Mouse (Mus musculus): ENCODE measurements around the gene Diexf. TPM values are rescaled to one million over a fixed set of nuclear protein-coding genes. Genes with fewer than 3 reads are reported as not detected.

Diexf gene
- polyA plus RNA-seq, 1 experiment from 2014 or later, result 8.5 TPM

DNA sequence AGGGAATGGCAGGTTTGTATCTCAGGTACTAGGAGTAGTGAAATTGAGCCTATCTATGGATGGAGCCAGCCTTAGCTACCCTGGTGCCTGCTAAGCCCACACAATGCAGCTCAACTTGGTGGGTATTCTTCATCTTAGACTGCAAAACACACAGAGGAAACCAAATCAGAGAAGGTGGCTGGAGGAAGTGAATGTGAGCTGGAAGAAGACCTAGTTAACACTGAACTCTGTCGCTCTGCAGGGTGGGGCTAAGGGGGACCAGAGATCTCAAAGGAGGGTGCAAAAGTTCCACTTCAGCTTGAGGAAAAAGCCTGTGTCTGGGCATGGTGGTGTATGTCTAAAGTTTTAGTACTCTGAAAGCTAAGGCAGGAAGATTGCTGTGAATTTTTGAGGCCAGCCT is 29.5 kb upstream of the Diexf start:
- ATAC-seq (ENCODE audit: low FRiP score), result no peak
- no peaks in the 10 kb centered on the region for H3K9me3 ChIP-seq (ENCODE audit: control insufficient read depth, low read length)
- H3K36me3 ChIP-seq (ENCODE audit: control insufficient read depth, insufficient read depth, low read length), result no peaks in the 10 kb centered on the region
- no peak overlapping the region for H3K4me2 ChIP-seq
- 50% methylated on average over 1 of the region's 1 CpGs for WGBS
- 0 out of 2 replicates have a peak, but pooled peaks cover 2% of the 10 kb centered on the region for H3K4me1 ChIP-seq (ENCODE audit: control insufficient read depth, insufficient read depth, low read length)
- peaks cover 2% of the 10 kb centered on the region; the same call in 1 of the 2 replicates for H3K27me3 ChIP-seq (ENCODE audit: control insufficient read depth, insufficient read depth, low read length)
- no peak for DNase-seq (ENCODE audit: low spot score, missing footprints)
- no peak overlapping the region for H3K27ac ChIP-seq (ENCODE audit: low read depth, low read length)
- H3K4me3 ChIP-seq (ENCODE audit: low read depth, low read length), result no peak overlapping the region
- no peak overlapping the region for H3K9ac ChIP-seq (ENCODE audit: low read length)

GRCm38 (mm10) chr1:193159163-193159562 is 29.1 kb upstream of the Diexf start:
- H3K4me3 ChIP-seq (ENCODE audit: low read depth, low read length), result no peak overlapping the region
- ATAC-seq (ENCODE audit: low FRiP score), result no peak
- 73% methylated on average over 3 of the region's 3 CpGs for WGBS

GRCm38 (mm10) chr1:193157111-193157492 is 27.0 kb upstream of the Diexf start:
- H3K9me3 ChIP-seq (ENCODE audit: control insufficient read depth, low read length), result no peaks in the 10 kb centered on the region
- peaks cover 27% of the 10 kb centered on the region for H3K27me3 ChIP-seq (ENCODE audit: control insufficient read depth, insufficient read depth, low read length)

More at GRCm38 (mm10) chr1:193159163-193159562, 29.1 kb upstream of the Diexf start:
- no peak overlapping the region for H3K4me2 ChIP-seq
- H3K9ac ChIP-seq (ENCODE audit: low read length), result no peak overlapping the region
- 0 out of 2 replicates have a peak, but pooled peaks cover 2% of the 10 kb centered on the region for H3K4me1 ChIP-seq (ENCODE audit: control insufficient read depth, insufficient read depth, low read length)
- peaks cover 6% of the 10 kb centered on the region for H3K27me3 ChIP-seq (ENCODE audit: control insufficient read depth, insufficient read depth, low read length)
- DNase-seq (ENCODE audit: low spot score, missing footprints), result no peak
- no peaks in the 10 kb centered on the region for H3K36me3 ChIP-seq (ENCODE audit: control insufficient read depth, insufficient read depth, low read length)
- H3K9me3 ChIP-seq (ENCODE audit: control insufficient read depth, low read length), result no peaks in the 10 kb centered on the region
- H3K27ac ChIP-seq (ENCODE audit: low read depth, low read length), result no peak overlapping the region

GRCm38 (mm10) chr1:193156316-193157110 is 26.4 kb upstream of the Diexf start:
- ATAC-seq (ENCODE audit: low FRiP score) (no peak), DNase-seq (ENCODE audit: low spot score, missing footprints) (no peak)
- WGBS, result 80% methylated on average over 15 of the region's 15 CpGs
- Histone ChIP-seq H3K4me2 (no peak overlapping the region), H3K4me3 (ENCODE audit: low read depth, low read length) (no peak overlapping the region), H3K36me3 (ENCODE audit: control insufficient read depth, insufficient read depth, low read length) (no peaks in the 10 kb centered on the region), H3K27ac (ENCODE audit: low read depth, low read length) (no peak overlapping the region), H3K9ac (ENCODE audit: low read length) (no peak overlapping the region), H3K9me3 (ENCODE audit: control insufficient read depth, low read length) (no peaks in the 10 kb centered on the region), H3K4me1 (ENCODE audit: control insufficient read depth, insufficient read depth, low read length) (peaks cover 6% of the 10 kb centered on the region; the same call in 1 of the 2 replicates), H3K27me3 (ENCODE audit: control insufficient read depth, insufficient read depth, low read length) (peaks cover 29% of the 10 kb centered on the region)

More at GRCm38 (mm10) chr1:193157111-193157492, 27.0 kb upstream of the Diexf start:
- 79% methylated on average over 8 of the region's 8 CpGs for WGBS
- DNase-seq (ENCODE audit: low spot score, missing footprints), result no peak
- Histone ChIP-seq H3K4me2 (no peak overlapping the region), H3K4me1 (ENCODE audit: control insufficient read depth, insufficient read depth, low read length) (peaks cover 6% of the 10 kb centered on the region; the same call in 1 of the 2 replicates), H3K9ac (ENCODE audit: low read length) (no peak overlapping the region), H3K4me3 (ENCODE audit: low read depth, low read length) (no peak overlapping the region), H3K27ac (ENCODE audit: low read depth, low read length) (no peak overlapping the region), H3K36me3 (ENCODE audit: control insufficient read depth, insufficient read depth, low read length) (no peaks in the 10 kb centered on the region)
- ATAC-seq (ENCODE audit: low FRiP score), result no peak

DNA sequence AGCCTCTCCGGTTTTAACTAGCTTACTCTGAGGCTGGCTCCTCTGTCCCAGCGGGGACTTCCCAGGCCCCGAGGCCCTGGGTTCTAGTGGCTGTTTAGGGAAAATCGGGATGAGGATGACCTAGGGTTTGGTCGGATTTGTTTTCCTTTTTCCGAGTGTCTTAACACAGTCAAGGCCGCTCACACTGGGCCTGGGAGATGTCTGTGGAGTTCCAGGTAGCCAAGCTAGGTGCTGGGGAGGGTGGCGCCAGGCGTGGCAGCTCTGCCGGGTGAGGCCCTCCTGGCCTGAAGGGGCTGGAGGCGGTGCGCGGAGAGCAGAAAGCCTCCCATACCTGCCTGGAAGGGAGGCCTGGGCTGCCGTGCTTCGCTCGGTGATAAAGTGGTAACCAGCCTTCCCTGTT is 23.5 kb upstream of the Diexf start:
- H3K4me2 ChIP-seq, result peak overlapping the region; percentile 37; the same call in 1 of the 2 replicates
- H3K36me3 ChIP-seq (ENCODE audit: control insufficient read depth, insufficient read depth, low read length), result no peaks in the 10 kb centered on the region
- H3K4me1 ChIP-seq (ENCODE audit: control insufficient read depth, insufficient read depth, low read length), result peaks cover 4% of the 10 kb centered on the region; the same call in 1 of the 2 replicates
- no peaks in the 10 kb centered on the region for H3K9me3 ChIP-seq (ENCODE audit: control insufficient read depth, low read length)
- 25% methylated on average over 16 of the region's 16 CpGs for WGBS
- DNase-seq (ENCODE audit: low spot score, missing footprints), result no peak
- no peak overlapping the region for H3K27ac ChIP-seq (ENCODE audit: low read depth, low read length)
- peaks cover 29% of the 10 kb centered on the region for H3K27me3 ChIP-seq (ENCODE audit: control insufficient read depth, insufficient read depth, low read length)
- no peak for ATAC-seq (ENCODE audit: low FRiP score)
- H3K4me3 ChIP-seq (ENCODE audit: low read depth, low read length), result no peak overlapping the region
- no peak overlapping the region for H3K9ac ChIP-seq (ENCODE audit: low read length)

- ATAC-seq (ENCODE audit: low FRiP score) (peak; percentile 79), DNase-seq (ENCODE audit: low spot score, missing footprints) (peak; percentile 86)
- Histone ChIP-seq H3K36me3 (ENCODE audit: control insufficient read depth, insufficient read depth, low read length) (no peaks in the 10 kb centered on the region), H3K27me3 (ENCODE audit: control insufficient read depth, insufficient read depth, low read length) (peaks cover 29% of the 10 kb centered on the region), H3K4me2 (peak within 1 kb of the TSS; percentile 37), H3K9ac (ENCODE audit: low read length) (no peak within 1 kb of the TSS), H3K4me1 (ENCODE audit: control insufficient read depth, insufficient read depth, low read length) (peaks cover 4% of the 10 kb centered on the region; the same call in 1 of the 2 replicates), H3K27ac (ENCODE audit: low read depth, low read length) (no peak within 1 kb of the TSS), H3K4me3 (ENCODE audit: low read depth, low read length) (peak within 1 kb of the TSS; percentile 22), H3K9me3 (ENCODE audit: control insufficient read depth, low read length) (no peaks in the 10 kb centered on the region)
- 1% methylated on average over 30 of the region's 30 CpGs for WGBS
Measured at GRCm38 (mm10) chr1:193152872-193153271, 22.8 kb upstream of the Diexf start, which contains the start of gene Irf6. Irf6 (plus strand) TSS chr1:193153111.

DNA sequence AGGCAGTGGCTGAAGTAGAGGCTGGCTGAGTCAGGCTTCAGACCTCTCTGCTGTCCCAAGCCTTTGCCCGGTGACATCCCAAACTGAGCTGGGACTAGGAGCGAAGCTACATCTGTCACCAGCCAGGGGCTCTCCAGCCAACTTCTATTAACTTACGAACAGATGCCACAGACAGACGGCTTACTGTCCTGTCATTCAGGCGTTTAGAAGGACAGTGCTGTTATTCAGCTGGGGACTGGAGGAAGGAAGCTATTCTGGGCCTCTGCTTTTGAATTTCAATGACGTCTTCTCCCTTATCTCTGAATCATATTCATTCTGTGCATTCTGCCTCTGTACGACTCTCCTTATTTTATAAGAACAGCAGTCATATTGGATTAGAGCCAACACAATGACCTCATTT is 21.1 kb upstream of the Diexf start:
- H3K27me3 ChIP-seq (ENCODE audit: control insufficient read depth, insufficient read depth, low read length), result peaks cover 29% of the 10 kb centered on the region
- H3K9me3 ChIP-seq (ENCODE audit: control insufficient read depth, low read length), result no peaks in the 10 kb centered on the region
- WGBS, result 55% methylated on average over 7 of the region's 7 CpGs
- H3K36me3 ChIP-seq (ENCODE audit: control insufficient read depth, insufficient read depth, low read length), result no peaks in the 10 kb centered on the region
- DNase-seq (ENCODE audit: low spot score, missing footprints) (no peak), ATAC-seq (ENCODE audit: low FRiP score) (no peak)
- no peak overlapping the region for H3K9ac ChIP-seq (ENCODE audit: low read length)
- no peak overlapping the region for H3K4me3 ChIP-seq (ENCODE audit: low read depth, low read length)
- H3K4me2 ChIP-seq, result no peak overlapping the region
- no peak overlapping the region for H3K27ac ChIP-seq (ENCODE audit: low read depth, low read length)
- peaks cover 4% of the 10 kb centered on the region; the same call in 1 of the 2 replicates for H3K4me1 ChIP-seq (ENCODE audit: control insufficient read depth, insufficient read depth, low read length)

DNA sequence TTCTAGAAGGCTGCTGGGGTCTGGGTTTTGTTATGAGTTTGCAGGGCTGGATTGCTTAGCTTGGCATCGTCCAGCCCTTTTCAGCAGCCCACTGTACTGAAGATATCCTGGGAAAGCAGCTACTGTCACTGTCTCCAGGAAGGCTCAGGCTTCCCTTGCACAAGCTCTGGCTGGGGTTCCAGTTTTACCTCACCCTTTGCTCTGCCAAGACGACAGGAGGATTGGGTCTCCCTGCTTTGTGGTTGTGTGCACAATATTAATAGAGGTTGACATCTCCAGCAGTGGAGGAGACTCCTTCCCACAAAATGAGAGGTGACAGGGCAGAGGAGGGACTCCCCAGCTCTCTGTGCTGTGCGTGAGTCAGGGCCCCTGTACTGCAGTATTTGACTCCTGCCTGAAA is 19.2 kb upstream of the Diexf start:
- Histone ChIP-seq H3K4me1 (ENCODE audit: control insufficient read depth, insufficient read depth, low read length) (peaks cover 4% of the 10 kb centered on the region; the same call in 1 of the 2 replicates), H3K27me3 (ENCODE audit: control insufficient read depth, insufficient read depth, low read length) (peaks cover 24% of the 10 kb centered on the region), H3K36me3 (ENCODE audit: control insufficient read depth, insufficient read depth, low read length) (no peaks in the 10 kb centered on the region), H3K4me2 (no peak overlapping the region), H3K27ac (ENCODE audit: low read depth, low read length) (no peak overlapping the region), H3K4me3 (ENCODE audit: low read depth, low read length) (no peak overlapping the region), H3K9me3 (ENCODE audit: control insufficient read depth, low read length) (no peaks in the 10 kb centered on the region), H3K9ac (ENCODE audit: low read length) (no peak overlapping the region)
- no peak for ATAC-seq (ENCODE audit: low FRiP score)
- DNase-seq (ENCODE audit: low spot score, missing footprints), result no peak
- 74% methylated on average over 3 of the region's 3 CpGs for WGBS

- H3K9me3 ChIP-seq (ENCODE audit: control insufficient read depth, low read length), result no peaks in the 10 kb centered on the region
- no peak overlapping the region for H3K4me2 ChIP-seq
- DNase-seq (ENCODE audit: low spot score, missing footprints) (no peak), ATAC-seq (ENCODE audit: low FRiP score) (no peak)
- H3K27me3 ChIP-seq (ENCODE audit: control insufficient read depth, insufficient read depth, low read length), result no peaks in the 10 kb centered on the region
- H3K4me1 ChIP-seq (ENCODE audit: control insufficient read depth, insufficient read depth, low read length), result no peaks in the 10 kb centered on the region
- WGBS, result 90% methylated on average over 1 of the region's 1 CpGs
- H3K36me3 ChIP-seq (ENCODE audit: control insufficient read depth, insufficient read depth, low read length), result no peaks in the 10 kb centered on the region
- no peak overlapping the region for H3K4me3 ChIP-seq (ENCODE audit: low read depth, low read length)
- H3K27ac ChIP-seq (ENCODE audit: low read depth, low read length), result no peak overlapping the region
- H3K9ac ChIP-seq (ENCODE audit: low read length), result no peak overlapping the region
Measured at GRCm38 (mm10) chr1:193146416-193146815, 16.3 kb upstream of the Diexf start.

All from midbrain, embryonic 11.5 days (tissue).